Mouse (Mus musculus) heart, embryonic 12.5 days (tissue): ENCODE measurements around the gene B3gnt2. TPM values are rescaled to one million over a fixed set of nuclear protein-coding genes. Genes with fewer than 3 reads are reported as not detected.

Source experiments
- ATAC-seq: fragments of 200-750 bp; cut with Nextera tagmentation; 2 replicates; pipeline ENCODE4 v1.8.0; 2017; ENCODE audit warnings: moderate TSS enrichment, moderate library complexity; ENCODE audit not compliant: insufficient number of reproducible peaks, low FRiP score
- H3K27ac ChIP-seq: fragments of 300-500 bp; sonication (generic); 2 replicates; pipeline ENCODE4 v1.5.1; 2016; ENCODE audit warnings: mild to moderate bottlenecking, moderate library complexity; ENCODE audit not compliant: poor library complexity, severe bottlenecking
- H3K27me3 ChIP-seq: fragments of 300-500 bp; sonication (generic); replicated peaks from 2 replicates; pipeline ENCODE4 v1.6.1; 2016; ENCODE audit warnings: mild to moderate bottlenecking, moderate library complexity
- H3K36me3 ChIP-seq: fragments of 300-500 bp; sonication (generic); 2 replicates; pipeline ENCODE4 v1.6.1; 2016; ENCODE audit warnings: mild to moderate bottlenecking, moderate library complexity
- H3K4me1 ChIP-seq: fragments of 300-500 bp; sonication (generic); replicated peaks from 2 replicates; pipeline ENCODE4 v1.6.1; 2016; ENCODE audit warnings: mild to moderate bottlenecking
- H3K4me2 ChIP-seq: fragments of 300-500 bp; sonication (generic); 2 replicates; pipeline ENCODE4 v1.6.1; 2016; ENCODE audit warnings: mild to moderate bottlenecking, moderate library complexity
- H3K4me3 ChIP-seq: fragments of 300-500 bp; sonication (generic); 2 replicates; pipeline ENCODE4 v1.5.1; 2016; ENCODE audit warnings: mild to moderate bottlenecking
- H3K9ac ChIP-seq: fragments of 300-500 bp; sonication (generic); 2 replicates; pipeline ENCODE4 v1.6.1; 2016; ENCODE audit warnings: mild to moderate bottlenecking, moderate library complexity
- H3K9me3 ChIP-seq: fragments of 300-500 bp; sonication (generic); replicated peaks from 2 replicates; pipeline ENCODE4 v1.6.1; 2016; ENCODE audit warnings: mild to moderate bottlenecking, moderate library complexity
- WGBS: fragments of 180-500 bp; shearing (Covaris S2); methylation state at CpG from one replicate; pipeline ENCODE4 v1.1.7; 2016; 5-methylcytosine and 5-hydroxymethylcytosine counted together
- polyA plus RNA-seq: library from polyadenylated mRNA; unstranded; fragments of >200 nt; fragmentation: Nextera tagmentation; extraction: Ambion mirVana; gene quantifications from 2 replicates; pipeline ENCODE4 v1.2.1, GENCODE M21; 2016

B3gnt2 gene
- polyA plus RNA-seq, 1 experiment from 2014 or later = 3.3 TPM

- ATAC-seq = no peak
- Histone ChIP-seq H3K36me3 (no peaks in the 10 kb centered on the region), H3K4me1 (peaks cover 21% of the 10 kb centered on the region), H3K27me3 (no peaks in the 10 kb centered on the region), H3K27ac (no peak overlapping the region), H3K9me3 (no peaks in the 10 kb centered on the region), H3K9ac (no peak overlapping the region), H3K4me3 (no peak overlapping the region), H3K4me2 (no peak overlapping the region)
- 81% methylated on average over 5 of the region's 5 CpGs for WGBS
Measured at GRCm38 (mm10) chr11:22857106-22857704, 3.6 kb downstream of the B3gnt2 start.

GRCm38 (mm10) chr11:22856371-22856965 lies 4.3 kb downstream of the B3gnt2 start:
- no peak overlapping the region for H3K27ac ChIP-seq
- no peak overlapping the region for H3K4me3 ChIP-seq
- ATAC-seq = no peak
- 79% methylated on average over 3 of the region's 3 CpGs for WGBS
- H3K9me3 ChIP-seq = no peaks in the 10 kb centered on the region
- H3K27me3 ChIP-seq = no peaks in the 10 kb centered on the region
- no peak overlapping the region for H3K4me2 ChIP-seq
- H3K4me1 ChIP-seq = peaks cover 21% of the 10 kb centered on the region
- no peak overlapping the region for H3K9ac ChIP-seq
- no peaks in the 10 kb centered on the region for H3K36me3 ChIP-seq

GRCm38 (mm10) chr11:22854571-22854970 lies 6.2 kb downstream of the B3gnt2 start:
- Histone ChIP-seq H3K27me3 (no peaks in the 10 kb centered on the region), H3K9me3 (no peaks in the 10 kb centered on the region), H3K9ac (no peak overlapping the region), H3K4me1 (peaks cover 34% of the 10 kb centered on the region), H3K4me3 (no peak overlapping the region), H3K4me2 (no peak overlapping the region), H3K36me3 (no peaks in the 10 kb centered on the region), H3K27ac (no peak overlapping the region)
- ATAC-seq = no peak
- WGBS = 74% methylated on average over 4 of the region's 4 CpGs

DNA sequence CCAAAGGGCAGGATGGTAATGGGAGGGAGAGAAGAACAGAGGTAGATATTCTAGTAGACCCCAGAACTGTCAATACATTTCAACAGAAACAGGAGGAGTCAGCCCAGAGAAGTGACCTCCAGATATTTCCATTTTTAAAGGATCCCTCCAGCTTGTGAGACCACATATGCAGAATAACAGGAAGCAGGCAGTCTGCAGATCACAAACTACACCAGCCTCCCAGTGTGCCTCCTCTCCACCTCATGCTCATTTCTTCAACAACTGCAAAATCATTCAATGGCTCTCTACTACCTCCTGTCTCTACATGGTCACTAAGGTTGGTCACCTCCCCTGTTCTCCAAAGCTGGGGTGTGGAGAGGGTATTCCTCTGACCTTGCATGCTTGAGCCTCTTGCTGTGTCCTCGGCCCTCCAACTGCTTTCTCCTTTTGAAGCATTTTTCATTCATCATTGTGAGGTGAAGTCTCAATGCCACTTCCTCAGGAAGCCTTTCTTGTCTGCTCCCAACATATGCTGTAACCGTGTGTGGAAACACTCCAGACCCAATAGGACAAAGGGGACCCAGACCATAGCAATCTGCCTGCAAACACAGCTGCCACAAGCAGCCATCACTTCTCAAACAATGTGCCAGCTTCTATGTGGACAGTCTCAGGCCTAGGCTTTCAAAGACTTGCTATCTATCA lies 7.1 kb downstream of the B3gnt2 start:
- Histone ChIP-seq H3K27me3 (no peaks in the 10 kb centered on the region), H3K36me3 (no peaks in the 10 kb centered on the region), H3K27ac (no peak overlapping the region), H3K4me1 (peaks cover 35% of the 10 kb centered on the region), H3K9me3 (no peaks in the 10 kb centered on the region), H3K4me3 (no peak overlapping the region), H3K9ac (no peak overlapping the region), H3K4me2 (no peak overlapping the region)
- ATAC-seq = no peak
- WGBS = 40% methylated on average over 2 of the region's 2 CpGs

DNA sequence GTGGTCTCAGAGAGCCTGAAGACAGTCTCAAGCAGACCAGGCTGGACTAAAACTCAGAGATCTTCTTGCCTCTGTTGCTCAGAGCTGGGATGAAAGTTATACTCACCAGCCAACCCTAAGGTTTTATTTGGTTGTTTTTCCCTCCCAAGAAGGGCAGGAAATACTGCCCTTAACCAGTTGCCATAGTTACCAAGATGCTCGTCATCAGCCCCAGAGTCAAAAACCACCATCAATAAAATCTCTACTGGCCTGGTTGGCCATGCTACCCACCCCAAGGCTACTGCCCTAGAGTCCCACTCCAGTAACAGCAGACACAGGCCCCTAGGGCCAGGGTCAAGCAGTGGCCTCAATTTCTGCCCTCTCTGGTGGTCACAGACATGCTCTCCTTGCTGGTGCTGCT lies 8.3 kb downstream of the B3gnt2 start:
- Histone ChIP-seq H3K36me3 (no peaks in the 10 kb centered on the region), H3K9me3 (no peaks in the 10 kb centered on the region), H3K9ac (no peak overlapping the region), H3K4me1 (peaks cover 38% of the 10 kb centered on the region), H3K4me3 (no peak overlapping the region), H3K27me3 (no peaks in the 10 kb centered on the region), H3K4me2 (no peak overlapping the region), H3K27ac (no peak overlapping the region)
- ATAC-seq = 0 out of 2 replicates have a peak, but pooled peaks have one; percentile 27
- 81% methylated on average over 1 of the region's 1 CpGs for whole genome bisulfite sequencing

- Histone ChIP-seq H3K4me3 (no peak overlapping the region), H3K9ac (no peak overlapping the region)
Measured at GRCm38 (mm10) chr11:22851416-22851815, 9.3 kb downstream of the B3gnt2 start.

GRCm38 (mm10) chr11:22850077-22850476 lies 10.7 kb downstream of the B3gnt2 start:
- H3K9ac ChIP-seq = no peak overlapping the region
- no peaks in the 10 kb centered on the region for H3K9me3 ChIP-seq
- no peak for ATAC-seq
- H3K4me2 ChIP-seq = no peak overlapping the region
- no peak overlapping the region for H3K4me3 ChIP-seq
- no peaks in the 10 kb centered on the region for H3K36me3 ChIP-seq
- peaks cover 60% of the 10 kb centered on the region for H3K4me1 ChIP-seq
- WGBS = 66% methylated on average over 4 of the region's 4 CpGs
- H3K27me3 ChIP-seq = no peaks in the 10 kb centered on the region
- no peak overlapping the region for H3K27ac ChIP-seq

More at GRCm38 (mm10) chr11:22851416-22851815, 9.3 kb downstream of the B3gnt2 start:
- no peaks in the 10 kb centered on the region for H3K9me3 ChIP-seq
- peaks cover 49% of the 10 kb centered on the region for H3K4me1 ChIP-seq
- H3K4me2 ChIP-seq = no peak overlapping the region
- H3K27ac ChIP-seq = no peak overlapping the region
- 39% methylated on average over 4 of the region's 4 CpGs for WGBS
- no peaks in the 10 kb centered on the region for H3K27me3 ChIP-seq
- H3K36me3 ChIP-seq = no peaks in the 10 kb centered on the region
- no peak for ATAC-seq

GRCm38 (mm10) chr11:22848649-22849195 lies 12.0 kb downstream of the B3gnt2 start:
- no peak for ATAC-seq
- Histone ChIP-seq H3K27ac (peak overlapping the region; percentile 43; the same call in 1 of the 2 replicates), H3K9me3 (no peaks in the 10 kb centered on the region), H3K36me3 (no peaks in the 10 kb centered on the region), H3K9ac (no peak overlapping the region), H3K4me2 (no peak overlapping the region), H3K4me1 (peaks cover 56% of the 10 kb centered on the region), H3K4me3 (no peak overlapping the region), H3K27me3 (no peaks in the 10 kb centered on the region)
- WGBS = 67% methylated on average over 5 of the region's 5 CpGs

GRCm38 (mm10) chr11:22847732-22848648 lies 12.8 kb downstream of the B3gnt2 start:
- H3K27me3 ChIP-seq = no peaks in the 10 kb centered on the region
- no peak for ATAC-seq
- H3K36me3 ChIP-seq = no peaks in the 10 kb centered on the region
- peak overlapping the region; percentile 43; the same call in 1 of the 2 replicates for H3K27ac ChIP-seq
- H3K4me2 ChIP-seq = no peak overlapping the region
- no peak overlapping the region for H3K9ac ChIP-seq
- peaks cover 55% of the 10 kb centered on the region for H3K4me1 ChIP-seq
- no peaks in the 10 kb centered on the region for H3K9me3 ChIP-seq
- no peak overlapping the region for H3K4me3 ChIP-seq
- WGBS = 40% methylated on average over 8 of the region's 8 CpGs

DNA sequence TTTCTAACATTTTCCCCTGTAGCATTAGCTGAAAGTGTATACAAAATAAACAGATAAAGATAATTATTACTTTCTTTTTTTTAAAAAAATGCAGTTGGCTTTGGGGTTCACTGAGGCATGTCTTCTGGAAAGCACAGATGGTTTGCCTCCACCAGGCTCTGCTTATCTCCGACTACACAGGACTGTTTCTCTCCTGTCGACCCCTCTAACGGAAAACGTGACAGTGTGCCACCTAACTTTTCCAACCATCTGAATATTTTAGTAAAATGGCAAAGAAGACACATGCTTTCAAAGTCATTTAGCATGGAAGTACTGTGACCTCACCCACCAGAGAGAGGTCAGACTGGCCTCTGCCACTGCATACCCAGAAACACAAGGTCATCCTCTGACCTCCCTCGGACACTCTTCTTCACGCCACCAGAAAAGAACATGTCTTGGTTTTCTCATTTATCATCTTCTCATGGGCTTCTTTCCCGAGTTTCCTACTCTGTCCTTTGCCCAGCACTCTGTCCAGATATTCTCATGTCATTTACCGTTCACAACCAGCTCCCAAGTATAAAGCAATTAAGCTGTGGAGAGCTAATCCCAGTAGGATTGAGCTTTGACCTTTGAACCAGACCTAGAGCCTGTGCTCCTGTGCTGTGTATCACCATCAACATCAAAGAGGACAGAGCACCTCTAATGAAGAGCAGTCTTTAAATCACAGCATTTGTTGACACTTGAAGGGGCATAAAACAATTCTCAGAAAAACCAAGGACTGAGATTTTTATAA lies 13.6 kb downstream of the B3gnt2 start:
- Histone ChIP-seq H3K36me3 (no peaks in the 10 kb centered on the region), H3K4me3 (no peak overlapping the region), H3K9me3 (no peaks in the 10 kb centered on the region), H3K4me2 (no peak overlapping the region), H3K27me3 (no peaks in the 10 kb centered on the region), H3K4me1 (peaks cover 51% of the 10 kb centered on the region), H3K27ac (no peak overlapping the region), H3K9ac (no peak overlapping the region)
- no peak for ATAC-seq
- WGBS = 39% methylated on average over 8 of the region's 8 CpGs
